Mouse (Mus musculus) liver, embryonic 13.5 days (tissue): Measurements from ENCODE around the gene Slc10a7. TPM values are rescaled to one million over a fixed set of nuclear protein-coding genes. Genes with fewer than 3 reads are reported as not detected.
A peak's percentile ranks its signal among the peaks of the same experiment; 100 is the strongest.
"Not testable (repeated sequence)": the region's sequence is repeated elsewhere in the genome, so short reads cannot be mapped to it uniquely, and the experiment has no call there.

Source experiments
- ATAC-seq: fragments of 200-750 bp; cut with Nextera tagmentation; 2 replicates; pipeline ENCODE4 v1.8.0; 2017; ENCODE audit warnings: low read depth, mild to moderate bottlenecking, moderate number of reproducible peaks, moderate library complexity
- DNase-seq: peaks from one replicate; pipeline ENCODE4 v3.0.0; 2022
- H3K27ac ChIP-seq: fragments of 300-500 bp; sonication (generic); 2 replicates; pipeline ENCODE4 v1.5.1; 2015; ENCODE audit warnings: moderate library complexity, mild to moderate bottlenecking, inconsistent platforms
- H3K27me3 ChIP-seq: fragments of 300-500 bp; sonication (generic); 2 replicates; pipeline ENCODE4 v1.6.1; 2015; ENCODE audit warnings: mild to moderate bottlenecking, inconsistent platforms
- H3K36me3 ChIP-seq: fragments of 300-500 bp; sonication (generic); 2 replicates; pipeline ENCODE4 v1.6.1; 2015; ENCODE audit warnings: mild to moderate bottlenecking, inconsistent platforms
- H3K4me1 ChIP-seq: fragments of 300-500 bp; sonication (generic); replicated peaks from 2 replicates; pipeline ENCODE4 v1.6.1; 2015; ENCODE audit warnings: inconsistent platforms
- H3K4me2 ChIP-seq: fragments of 300-500 bp; sonication (generic); 2 replicates; pipeline ENCODE4 v1.6.1; 2015; ENCODE audit warnings: inconsistent platforms, mild to moderate bottlenecking, moderate library complexity
- H3K4me3 ChIP-seq: fragments of 300-500 bp; sonication (generic); replicated peaks from 2 replicates; pipeline ENCODE4 v1.5.1; 2015; ENCODE audit warnings: mild to moderate bottlenecking, inconsistent platforms
- H3K9ac ChIP-seq: fragments of 300-500 bp; sonication (generic); 2 replicates; pipeline ENCODE4 v1.6.1; 2015; ENCODE audit warnings: mild to moderate bottlenecking, inconsistent platforms
- H3K9me3 ChIP-seq: fragments of 300-500 bp; sonication (generic); replicated peaks from 2 replicates; pipeline ENCODE4 v1.6.1; 2016; ENCODE audit warnings: inconsistent platforms
- WGBS: fragments of 180-500 bp; shearing (Covaris S2); methylation state at CpG from one replicate; pipeline ENCODE4 v1.1.7; 2015; ENCODE audit not compliant: insufficient replicate concordance; 5-methylcytosine and 5-hydroxymethylcytosine counted together
- polyA plus RNA-seq: library from polyadenylated mRNA; unstranded; fragments of >200 nt; fragmentation: Nextera tagmentation; extraction: Ambion mirVana; gene quantifications from 2 replicates; pipeline ENCODE4 v1.2.1, GENCODE M21; 2015

The Slc10a7 gene
- polyA plus RNA-seq, result 6.7 and 8.1 TPM in 2 replicates

- ATAC-seq (peak; percentile 91), DNase-seq (peak; percentile 76)
- WGBS, result under 1% methylated on average over 51 of the region's 51 CpGs
- Histone ChIP-seq H3K36me3 (peaks cover 15% of the 10 kb centered on the region), H3K9me3 (no peaks in the 10 kb centered on the region), H3K4me2 (peak within 1 kb of the TSS; percentile 99), H3K27me3 (no peaks in the 10 kb centered on the region), H3K9ac (peak within 1 kb of the TSS; percentile 95), H3K4me3 (peak within 1 kb of the TSS; percentile 92), H3K4me1 (peaks cover 26% of the 10 kb centered on the region), H3K27ac (peak within 1 kb of the TSS; percentile 92)
Observed at GRCm38 (mm10) chr8:78509273-78510031, at the start of gene Slc10a7. Gene Slc10a7 (plus strand): TSS chr8:78509346.

GRCm38 (mm10) chr8:78463941-78464340 lies 45.2 kb upstream of the Slc10a7 start:
- Histone ChIP-seq H3K9me3 (0 out of 2 replicates have a peak, but pooled peaks cover 5% of the 10 kb centered on the region), H3K27me3 (no peaks in the 10 kb centered on the region), H3K27ac (no peak overlapping the region), H3K4me1 (no peaks in the 10 kb centered on the region), H3K36me3 (no peaks in the 10 kb centered on the region), H3K4me2 (no peak overlapping the region), H3K9ac (no peak overlapping the region), H3K4me3 (no peak overlapping the region)
- ATAC-seq, result no peak
- no peak for DNase-seq
- 64% methylated on average over 2 of the region's 2 CpGs for WGBS

GRCm38 (mm10) chr8:78467889-78468288 lies 41.3 kb upstream of the Slc10a7 start:
- no peak for DNase-seq

GRCm38 (mm10) chr8:78477051-78477829 lies 31.9 kb upstream of the Slc10a7 start:
- Histone ChIP-seq H3K27me3 (no peaks in the 10 kb centered on the region), H3K9ac (no peak overlapping the region), H3K4me3 (no peak overlapping the region), H3K4me2 (no peak overlapping the region), H3K9me3 (no peaks in the 10 kb centered on the region), H3K36me3 (no peaks in the 10 kb centered on the region), H3K4me1 (no peaks in the 10 kb centered on the region), H3K27ac (no peak overlapping the region)
- DNase-seq (no peak), ATAC-seq (no peak)
- 48% methylated on average over 6 of the region's 6 CpGs for WGBS

More at GRCm38 (mm10) chr8:78467889-78468288, 41.3 kb upstream of the Slc10a7 start:
- Histone ChIP-seq H3K9me3 (0 out of 2 replicates have a peak, but pooled peaks cover 5% of the 10 kb centered on the region), H3K36me3 (no peaks in the 10 kb centered on the region), H3K27ac (no peak overlapping the region), H3K4me1 (no peaks in the 10 kb centered on the region), H3K4me3 (no peak overlapping the region), H3K4me2 (no peak overlapping the region), H3K9ac (no peak overlapping the region), H3K27me3 (no peaks in the 10 kb centered on the region)
- no peak for ATAC-seq
- 77% methylated on average over 2 of the region's 2 CpGs for WGBS

GRCm38 (mm10) chr8:78489733-78490132 lies 19.4 kb upstream of the Slc10a7 start:
- Histone ChIP-seq H3K27me3 (no peaks in the 10 kb centered on the region), H3K36me3 (no peaks in the 10 kb centered on the region), H3K9ac (no peak overlapping the region), H3K4me3 (no peak overlapping the region), H3K27ac (no peak overlapping the region), H3K9me3 (no peaks in the 10 kb centered on the region), H3K4me1 (no peaks in the 10 kb centered on the region), H3K4me2 (no peak overlapping the region)
- DNase-seq, result no peak
- WGBS, result 70% methylated on average over 3 of the region's 3 CpGs
- no peak for ATAC-seq

GRCm38 (mm10) chr8:78493031-78493430 lies 16.1 kb upstream of the Slc10a7 start:
- no peak overlapping the region for H3K9ac ChIP-seq
- no peaks in the 10 kb centered on the region for H3K4me1 ChIP-seq
- H3K4me3 ChIP-seq, result no peak overlapping the region
- no peak for DNase-seq
- no peaks in the 10 kb centered on the region for H3K36me3 ChIP-seq
- H3K4me2 ChIP-seq, result no peak overlapping the region
- H3K27ac ChIP-seq, result no peak overlapping the region
- 37% methylated on average over 2 of the region's 2 CpGs for WGBS
- no peaks in the 10 kb centered on the region for H3K27me3 ChIP-seq
- H3K9me3 ChIP-seq, result no peaks in the 10 kb centered on the region
- ATAC-seq, result no peak

- H3K36me3 ChIP-seq, H3K27me3 ChIP-seq, H3K4me2 ChIP-seq, H3K27ac ChIP-seq, ATAC-seq, H3K4me1 ChIP-seq, H3K9ac ChIP-seq, DNase-seq, H3K4me3 ChIP-seq, H3K9me3 ChIP-seq: not testable (repeated sequence)
- WGBS, result 82% methylated on average over 3 of the region's 3 CpGs
Observed at GRCm38 (mm10) chr8:78496273-78496672, 12.9 kb upstream of the Slc10a7 start.

- H3K27me3 ChIP-seq, result no peaks in the 10 kb centered on the region
- 79% methylated on average over 2 of the region's 2 CpGs for WGBS
- H3K9me3 ChIP-seq, result no peaks in the 10 kb centered on the region
- no peak overlapping the region for H3K27ac ChIP-seq
- peaks cover 24% of the 10 kb centered on the region for H3K4me1 ChIP-seq
- H3K36me3 ChIP-seq, result peaks cover 25% of the 10 kb centered on the region
- H3K9ac ChIP-seq, result no peak overlapping the region
- H3K4me3 ChIP-seq, result no peak overlapping the region
- H3K4me2 ChIP-seq, result no peak overlapping the region
- DNase-seq (no peak), ATAC-seq (no peak)
Observed at GRCm38 (mm10) chr8:78502706-78503105, 6.4 kb upstream of the Slc10a7 start.

GRCm38 (mm10) chr8:78507979-78508718 lies 997 bp upstream of the Slc10a7 start:
- H3K9me3 ChIP-seq, result no peaks in the 10 kb centered on the region
- DNase-seq, result peak; percentile 55
- peaks cover 24% of the 10 kb centered on the region for H3K36me3 ChIP-seq
- WGBS, result under 1% methylated on average over 36 of the region's 38 CpGs
- H3K4me2 ChIP-seq, result peak overlapping the region; percentile 99
- no peaks in the 10 kb centered on the region for H3K27me3 ChIP-seq
- peaks cover 36% of the 10 kb centered on the region for H3K4me1 ChIP-seq
- peak overlapping the region; percentile 92 for H3K4me3 ChIP-seq
- peak overlapping the region; percentile 95 for H3K9ac ChIP-seq
- peak; percentile 40 for ATAC-seq
- peak overlapping the region; percentile 92 for H3K27ac ChIP-seq

- peak within 1 kb of the TSS; percentile 92 for H3K27ac ChIP-seq
- H3K4me3 ChIP-seq, result peak within 1 kb of the TSS; percentile 92
- no peaks in the 10 kb centered on the region for H3K9me3 ChIP-seq
- peak; percentile 85 for ATAC-seq
- peaks cover 18% of the 10 kb centered on the region for H3K36me3 ChIP-seq
- peak; percentile 81 for DNase-seq
- WGBS, result under 1% methylated on average over 64 of the region's 70 CpGs
- peak within 1 kb of the TSS; percentile 99 for H3K4me2 ChIP-seq
- H3K4me1 ChIP-seq, result peaks cover 33% of the 10 kb centered on the region
- no peaks in the 10 kb centered on the region for H3K27me3 ChIP-seq
- peak within 1 kb of the TSS; percentile 95 for H3K9ac ChIP-seq
Observed at GRCm38 (mm10) chr8:78508719-78509272, 350 bp upstream of the Slc10a7 start, which contains the start of gene Rbmxl1. Gene Rbmxl1 (minus strand): TSS chr8:78508898.
